Mouse (Mus musculus): ENCODE measurements around the gene Micu2. TPM values are rescaled to one million over a fixed set of nuclear protein-coding genes. Genes with fewer than 3 reads are reported as not detected.

Gene Micu2
- polyA plus RNA-seq, 1 experiment from 2014 or later: 82.6 TPM

- Histone ChIP-seq H3K27ac (no peak overlapping the region), H3K4me2 (no peak overlapping the region), H3K4me1 (replicated peaks) (peaks cover 5% of the 10 kb centered on the region; the same call in 1 of the 2 replicates), H3K9ac (no peak overlapping the region), H3K36me3 (0 out of 2 replicates have a peak, but pooled peaks cover 4% of the 10 kb centered on the region), H3K27me3 (no peaks in the 10 kb centered on the region), H3K4me3 (no peak overlapping the region), H3K9me3 (replicated peaks) (no peaks in the 10 kb centered on the region)
- 31% methylated on average over 4 of the region's 4 CpGs for WGBS
- ATAC-seq (replicated peaks; ENCODE audit: insufficient number of reproducible peaks, insufficient read depth, low FRiP score, low read depth): no peak
These were observed 37.2 kb downstream of the Micu2 start for GRCm38 (mm10) chr14:57961861-57962260.

GRCm38 (mm10) chr14:57951089-57951488, 48.0 kb downstream of the Micu2 start:
- Histone ChIP-seq H3K27me3 (no peaks in the 10 kb centered on the region), H3K4me1 (replicated peaks) (peaks cover 9% of the 10 kb centered on the region; the same call in 1 of the 2 replicates), H3K36me3 (peaks cover 9% of the 10 kb centered on the region; the same call in 1 of the 2 replicates), H3K27ac (no peak overlapping the region), H3K9ac (no peak overlapping the region), H3K9me3 (replicated peaks) (no peaks in the 10 kb centered on the region), H3K4me3 (no peak overlapping the region), H3K4me2 (no peak overlapping the region)
- ATAC-seq (replicated peaks; ENCODE audit: insufficient number of reproducible peaks, insufficient read depth, low FRiP score, low read depth): no peak
- WGBS: 21% methylated on average over 2 of the region's 2 CpGs

DNA sequence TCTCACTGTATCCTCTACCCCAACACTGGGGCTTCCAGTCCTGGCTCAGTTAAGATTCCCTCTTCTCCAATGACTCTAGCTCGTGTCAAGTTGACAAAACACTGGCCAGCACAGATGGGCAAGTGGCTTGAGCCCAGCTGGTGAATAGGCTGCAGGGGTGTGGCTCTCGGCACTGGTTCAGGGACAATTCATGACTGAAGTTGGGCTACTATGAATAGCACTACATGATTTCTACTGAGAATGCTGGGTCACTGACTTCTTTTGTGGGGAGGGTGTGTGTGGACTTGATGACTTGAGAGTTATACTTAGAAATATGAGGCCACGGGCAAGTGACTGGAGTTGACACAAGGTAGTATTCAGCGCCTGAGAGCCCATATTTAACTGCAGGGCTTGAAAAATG, 53.2 kb downstream of the Micu2 start:
- Histone ChIP-seq H3K27me3 (no peaks in the 10 kb centered on the region), H3K9me3 (replicated peaks) (no peaks in the 10 kb centered on the region), H3K36me3 (peaks cover 12% of the 10 kb centered on the region), H3K9ac (no peak overlapping the region), H3K4me1 (replicated peaks) (peaks cover 9% of the 10 kb centered on the region; the same call in 1 of the 2 replicates), H3K4me3 (no peak overlapping the region), H3K27ac (peak overlapping the region; percentile 65), H3K4me2 (no peak overlapping the region)
- no peak; the same call in 1 of the 2 replicates for ATAC-seq (replicated peaks; ENCODE audit: insufficient number of reproducible peaks, insufficient read depth, low FRiP score, low read depth)
- WGBS: 36% methylated on average over 4 of the region's 4 CpGs

DNA sequence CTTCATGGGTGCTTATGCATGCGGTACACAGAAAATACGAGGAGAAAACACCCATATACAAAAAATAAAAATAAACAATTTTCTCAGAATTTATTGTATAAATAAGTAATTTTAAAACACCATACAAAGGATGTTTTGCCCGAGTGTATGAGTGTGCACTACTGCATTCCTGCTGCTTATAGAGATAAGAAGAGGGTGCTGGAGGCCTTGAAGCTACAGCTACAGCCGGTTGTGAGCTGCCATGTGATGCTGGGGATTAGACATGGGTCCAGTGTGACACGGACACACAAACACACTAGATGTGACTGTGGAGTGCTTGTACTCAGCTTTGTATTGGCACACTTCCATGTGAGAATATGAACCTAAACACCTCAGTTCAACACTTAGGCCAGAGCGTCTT, 61.8 kb downstream of the Micu2 start:
- H3K27ac ChIP-seq: no peak overlapping the region
- H3K36me3 ChIP-seq: no peaks in the 10 kb centered on the region
- H3K4me3 ChIP-seq: no peak overlapping the region
- no peak overlapping the region for H3K4me2 ChIP-seq
- ATAC-seq (replicated peaks; ENCODE audit: insufficient number of reproducible peaks, insufficient read depth, low FRiP score, low read depth): no peak
- no peak overlapping the region for H3K9ac ChIP-seq
- WGBS: 75% methylated on average over 6 of the region's 6 CpGs
- H3K4me1 ChIP-seq (replicated peaks): peaks cover 3% of the 10 kb centered on the region; the same call in 1 of the 2 replicates
- H3K27me3 ChIP-seq: no peaks in the 10 kb centered on the region
- H3K9me3 ChIP-seq (replicated peaks): no peaks in the 10 kb centered on the region

GRCm38 (mm10) chr14:57934666-57935065, 64.4 kb downstream of the Micu2 start:
- no peaks in the 10 kb centered on the region for H3K9me3 ChIP-seq (replicated peaks)
- peaks cover 6% of the 10 kb centered on the region; the same call in 1 of the 2 replicates for H3K36me3 ChIP-seq
- peaks cover 3% of the 10 kb centered on the region; the same call in 1 of the 2 replicates for H3K4me1 ChIP-seq (replicated peaks)
- H3K9ac ChIP-seq: no peak overlapping the region
- H3K27ac ChIP-seq: no peak overlapping the region
- WGBS: 95% methylated on average over 13 of the region's 13 CpGs
- no peak overlapping the region for H3K4me2 ChIP-seq
- no peak overlapping the region for H3K4me3 ChIP-seq
- H3K27me3 ChIP-seq: no peaks in the 10 kb centered on the region
- ATAC-seq (replicated peaks; ENCODE audit: insufficient number of reproducible peaks, insufficient read depth, low FRiP score, low read depth): no peak

- 46% methylated on average over 7 of the region's 7 CpGs for WGBS
- no peaks in the 10 kb centered on the region for H3K9me3 ChIP-seq (replicated peaks)
These were observed 65.5 kb downstream of the Micu2 start for GRCm38 (mm10) chr14:57933608-57934007.

GRCm38 (mm10) chr14:57932881-57933443, 66.1 kb downstream of the Micu2 start:
- no peak overlapping the region for H3K4me2 ChIP-seq
- H3K36me3 ChIP-seq: peaks cover 6% of the 10 kb centered on the region; the same call in 1 of the 2 replicates
- no peak overlapping the region for H3K27ac ChIP-seq
- no peak overlapping the region for H3K4me3 ChIP-seq
- WGBS: 45% methylated on average over 7 of the region's 7 CpGs
- H3K9me3 ChIP-seq (replicated peaks): no peaks in the 10 kb centered on the region
- no peaks in the 10 kb centered on the region for H3K27me3 ChIP-seq
- no peak overlapping the region for H3K9ac ChIP-seq
- peaks cover 3% of the 10 kb centered on the region; the same call in 1 of the 2 replicates for H3K4me1 ChIP-seq (replicated peaks)
- ATAC-seq (replicated peaks; ENCODE audit: insufficient number of reproducible peaks, insufficient read depth, low FRiP score, low read depth): no peak

More at GRCm38 (mm10) chr14:57933608-57934007, 65.5 kb downstream of the Micu2 start:
- H3K36me3 ChIP-seq: peaks cover 6% of the 10 kb centered on the region; the same call in 1 of the 2 replicates
- no peak overlapping the region for H3K4me2 ChIP-seq
- H3K4me3 ChIP-seq: no peak overlapping the region
- no peak for ATAC-seq (replicated peaks; ENCODE audit: insufficient number of reproducible peaks, insufficient read depth, low FRiP score, low read depth)
- H3K9ac ChIP-seq: no peak overlapping the region
- H3K27ac ChIP-seq: no peak overlapping the region
- peaks cover 3% of the 10 kb centered on the region; the same call in 1 of the 2 replicates for H3K4me1 ChIP-seq (replicated peaks)
- H3K27me3 ChIP-seq: no peaks in the 10 kb centered on the region

GRCm38 (mm10) chr14:57921428-57922131, 77.5 kb downstream of the Micu2 start:
- H3K9me3 ChIP-seq (replicated peaks): no peaks in the 10 kb centered on the region
- WGBS: 44% methylated on average over 10 of the region's 10 CpGs
- peak; percentile 72 for ATAC-seq (replicated peaks; ENCODE audit: insufficient number of reproducible peaks, insufficient read depth, low FRiP score, low read depth)
- H3K4me2 ChIP-seq: peak overlapping the region; percentile 42
- H3K4me1 ChIP-seq (replicated peaks): peaks cover 8% of the 10 kb centered on the region
- H3K27ac ChIP-seq: peak overlapping the region; percentile 82
- H3K9ac ChIP-seq: no peak overlapping the region
- H3K4me3 ChIP-seq: no peak overlapping the region
- H3K27me3 ChIP-seq: no peaks in the 10 kb centered on the region
- peaks cover 30% of the 10 kb centered on the region for H3K36me3 ChIP-seq

- Histone ChIP-seq H3K27me3 (no peaks in the 10 kb centered on the region), H3K4me3 (peak overlapping the region; percentile 4; the same call in 1 of the 2 replicates), H3K4me1 (replicated peaks) (peaks cover 8% of the 10 kb centered on the region), H3K4me2 (peak overlapping the region; percentile 42), H3K9ac (peak overlapping the region; percentile 25; the same call in 1 of the 2 replicates), H3K9me3 (replicated peaks) (no peaks in the 10 kb centered on the region), H3K36me3 (peaks cover 33% of the 10 kb centered on the region), H3K27ac (peak overlapping the region; percentile 82)
- ATAC-seq (replicated peaks; ENCODE audit: insufficient number of reproducible peaks, insufficient read depth, low FRiP score, low read depth): peak; percentile 54; the same call in 1 of the 2 replicates
- WGBS: 45% methylated on average over 18 of the region's 18 CpGs
These were observed 78.3 kb downstream of the Micu2 start for GRCm38 (mm10) chr14:57920568-57921310.

DNA sequence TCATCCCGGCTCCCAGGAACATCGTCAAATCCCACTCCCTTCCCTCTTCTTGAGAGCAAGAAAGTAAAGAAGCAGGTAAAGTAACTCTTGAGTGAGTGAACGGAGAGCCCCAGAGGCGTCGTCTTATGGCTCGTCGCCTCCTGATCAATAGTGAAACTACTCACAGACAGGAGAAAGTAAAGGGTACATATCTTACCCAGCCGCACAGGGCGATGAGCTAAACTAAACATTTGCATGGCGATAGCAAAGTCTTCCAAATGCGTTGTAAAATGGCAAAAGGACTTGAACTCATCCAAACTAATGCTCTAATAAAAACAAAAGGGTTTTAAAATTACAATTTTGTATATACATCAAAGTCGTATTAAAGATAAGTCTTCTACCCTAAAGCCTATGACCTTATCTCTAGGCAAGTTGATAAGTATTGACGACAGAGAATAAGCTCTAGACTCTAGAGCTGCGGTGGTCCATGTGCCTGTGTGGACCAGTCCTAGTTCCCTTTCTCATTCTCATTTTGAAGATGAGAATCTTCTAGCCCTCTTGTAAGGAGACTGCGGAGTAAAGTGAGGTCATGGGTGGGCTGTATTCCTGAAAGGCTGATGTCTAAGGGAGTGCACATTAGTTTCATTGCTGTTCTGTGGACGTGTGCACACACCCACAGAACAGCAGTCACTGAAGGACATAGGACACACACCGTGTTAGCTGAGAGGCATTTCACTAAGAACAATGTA, 79.8 kb downstream of the Micu2 start:
- no peak for ATAC-seq (replicated peaks; ENCODE audit: insufficient number of reproducible peaks, insufficient read depth, low FRiP score, low read depth)
- H3K4me3 ChIP-seq: no peak overlapping the region
- H3K9ac ChIP-seq: no peak overlapping the region
- H3K4me1 ChIP-seq (replicated peaks): peaks cover 8% of the 10 kb centered on the region
- WGBS: 87% methylated on average over 17 of the region's 17 CpGs
- H3K36me3 ChIP-seq: peaks cover 38% of the 10 kb centered on the region
- no peaks in the 10 kb centered on the region for H3K27me3 ChIP-seq
- H3K9me3 ChIP-seq (replicated peaks): no peaks in the 10 kb centered on the region
- H3K4me2 ChIP-seq: no peak overlapping the region
- no peak overlapping the region for H3K27ac ChIP-seq

All from heart, embryonic 15.5 days (tissue).